Mouse (Mus musculus) forebrain, embryonic 11.5 days (tissue): Measurements from ENCODE around the gene Tnfrsf22. TPM values are rescaled to one million over a fixed set of nuclear protein-coding genes. Genes with fewer than 3 reads are reported as not detected.

Experiments used
- ATAC-seq: fragments of 200-750 bp; cut with Nextera tagmentation; replicated peaks from 2 replicates; pipeline ENCODE4 v1.8.0; 2017; ENCODE audit warnings: moderate TSS enrichment; ENCODE audit not compliant: low FRiP score
- DNase-seq: peaks from one replicate; pipeline ENCODE4 v3.0.0-alpha.2; 2017; ENCODE audit warnings: low spot score
- H3K27ac ChIP-seq: fragments of 300-500 bp; sonication (generic); 2 replicates; pipeline ENCODE4 v1.5.1; 2014; ENCODE audit warnings: low read depth, low read length
- H3K27me3 ChIP-seq: fragments of 300-500 bp; sonication (generic); 2 replicates; pipeline ENCODE4 v1.6.1; 2014; ENCODE audit warnings: mild to moderate bottlenecking, low read length, mixed read lengths; ENCODE audit not compliant: control insufficient read depth, insufficient read depth
- H3K36me3 ChIP-seq: fragments of 300-500 bp; sonication (generic); 2 replicates; pipeline ENCODE4 v1.6.1; 2014; ENCODE audit warnings: mild to moderate bottlenecking, low read length, moderate library complexity, mixed read lengths; ENCODE audit not compliant: control insufficient read depth, insufficient read depth
- H3K4me1 ChIP-seq: fragments of 300-500 bp; sonication (generic); replicated peaks from 2 replicates; pipeline ENCODE4 v1.6.1; 2014; ENCODE audit warnings: low read length, mixed read lengths; ENCODE audit not compliant: control insufficient read depth, insufficient read depth
- H3K4me2 ChIP-seq: fragments of 300-500 bp; sonication (generic); 2 replicates; pipeline ENCODE4 v1.6.1; 2014; ENCODE audit warnings: low read depth, mild to moderate bottlenecking, low read length, moderate library complexity, mixed read lengths; ENCODE audit not compliant: severe bottlenecking
- H3K4me3 ChIP-seq: fragments of 300-500 bp; sonication (generic); 2 replicates; pipeline ENCODE4 v1.5.1; 2014; ENCODE audit warnings: low read depth, low read length
- H3K9ac ChIP-seq: fragments of 300-500 bp; sonication (generic); 2 replicates; pipeline ENCODE4 v1.6.1; 2014; ENCODE audit warnings: low read length
- H3K9me3 ChIP-seq: fragments of 300-500 bp; sonication (generic); 2 replicates; pipeline ENCODE4 v1.6.1; 2016; ENCODE audit warnings: low read length, mixed read lengths; ENCODE audit not compliant: control insufficient read depth
- WGBS: fragments of 180-500 bp; shearing (Covaris S2); extraction: QIAGEN DNeasy Blood & Tissue Kit; methylation state at CpG from one replicate; pipeline ENCODE4 v1.1.7; 2014; 5-methylcytosine and 5-hydroxymethylcytosine counted together
- polyA plus RNA-seq: library from polyadenylated mRNA; unstranded; fragments of >200 nt; fragmentation: Nextera tagmentation; extraction: Ambion mirVana; gene quantifications from 2 replicates; pipeline ENCODE4 v1.2.1, GENCODE M21; 2014

Gene Tnfrsf22
- 8.1 and 9.8 TPM in 2 replicates for polyA plus RNA-seq

- Histone ChIP-seq H3K9ac (peak within 1 kb of the TSS; percentile 74), H3K4me3 (peak within 1 kb of the TSS; percentile 66), H3K36me3 (no peaks in the 10 kb centered on the region), H3K27me3 (no peaks in the 10 kb centered on the region), H3K4me2 (peak within 1 kb of the TSS; percentile 86), H3K4me1 (no peaks in the 10 kb centered on the region), H3K9me3 (no peaks in the 10 kb centered on the region), H3K27ac (no peak within 1 kb of the TSS)
- ATAC-seq (peak; percentile 98), DNase-seq (peak; percentile 89)
- 3% methylated on average over 39 of the region's 39 CpGs for WGBS
These were observed at the start of gene Tnfrsf22 for GRCm38 (mm10) chr7:143649034-143649768. Gene Tnfrsf22 (minus strand): TSS chr7:143649661.

GRCm38 (mm10) chr7:143696140-143696539 lies 46.7 kb upstream of the Tnfrsf22 start:
- ATAC-seq (no peak), DNase-seq (no peak)
- Histone ChIP-seq H3K4me3 (no peak overlapping the region), H3K36me3 (no peaks in the 10 kb centered on the region), H3K27me3 (no peaks in the 10 kb centered on the region), H3K9me3 (no peaks in the 10 kb centered on the region), H3K4me1 (no peaks in the 10 kb centered on the region), H3K9ac (no peak overlapping the region), H3K4me2 (no peak overlapping the region), H3K27ac (no peak overlapping the region)
- WGBS = 64% methylated on average over 2 of the region's 2 CpGs

- WGBS = 90% methylated on average over 7 of the region's 7 CpGs
- H3K9me3 ChIP-seq = no peaks in the 10 kb centered on the region
- ATAC-seq (no peak), DNase-seq (no peak)
- H3K36me3 ChIP-seq = no peaks in the 10 kb centered on the region
- H3K4me2 ChIP-seq = no peak overlapping the region
- H3K4me3 ChIP-seq = no peak overlapping the region
- H3K27ac ChIP-seq = no peak overlapping the region
- no peaks in the 10 kb centered on the region for H3K27me3 ChIP-seq
- no peak overlapping the region for H3K9ac ChIP-seq
- no peaks in the 10 kb centered on the region for H3K4me1 ChIP-seq
These were observed 45.1 kb upstream of the Tnfrsf22 start for GRCm38 (mm10) chr7:143694550-143694949.

GRCm38 (mm10) chr7:143692746-143693510 lies 43.5 kb upstream of the Tnfrsf22 start:
- H3K27me3 ChIP-seq = no peaks in the 10 kb centered on the region
- 91% methylated on average over 12 of the region's 12 CpGs for WGBS
- no peak overlapping the region for H3K4me2 ChIP-seq
- H3K36me3 ChIP-seq = no peaks in the 10 kb centered on the region
- H3K4me3 ChIP-seq = no peak overlapping the region
- ATAC-seq = no peak
- no peak overlapping the region for H3K27ac ChIP-seq
- H3K4me1 ChIP-seq = no peaks in the 10 kb centered on the region
- H3K9me3 ChIP-seq = no peaks in the 10 kb centered on the region
- DNase-seq = no peak
- H3K9ac ChIP-seq = no peak overlapping the region

GRCm38 (mm10) chr7:143691909-143692308 lies 42.4 kb upstream of the Tnfrsf22 start:
- no peaks in the 10 kb centered on the region for H3K4me1 ChIP-seq
- no peak for DNase-seq
- no peaks in the 10 kb centered on the region for H3K9me3 ChIP-seq
- no peak overlapping the region for H3K4me3 ChIP-seq
- H3K36me3 ChIP-seq = no peaks in the 10 kb centered on the region
- H3K27me3 ChIP-seq = no peaks in the 10 kb centered on the region
- WGBS = 97% methylated on average over 4 of the region's 4 CpGs
- no peak for ATAC-seq
- H3K4me2 ChIP-seq = no peak overlapping the region
- H3K27ac ChIP-seq = no peak overlapping the region
- H3K9ac ChIP-seq = no peak overlapping the region

GRCm38 (mm10) chr7:143691181-143691580 lies 41.7 kb upstream of the Tnfrsf22 start:
- Histone ChIP-seq H3K9me3 (no peaks in the 10 kb centered on the region), H3K9ac (no peak overlapping the region), H3K4me1 (no peaks in the 10 kb centered on the region), H3K4me2 (no peak overlapping the region), H3K27me3 (no peaks in the 10 kb centered on the region), H3K36me3 (no peaks in the 10 kb centered on the region), H3K27ac (no peak overlapping the region), H3K4me3 (no peak overlapping the region)
- no peak for DNase-seq
- ATAC-seq = no peak
- 90% methylated on average over 5 of the region's 5 CpGs for WGBS

GRCm38 (mm10) chr7:143689946-143690345 lies 40.5 kb upstream of the Tnfrsf22 start:
- 0 out of 2 replicates have a peak, but pooled peaks cover 2% of the 10 kb centered on the region for H3K4me1 ChIP-seq
- no peak overlapping the region for H3K4me3 ChIP-seq
- ATAC-seq (no peak), DNase-seq (no peak)
- H3K36me3 ChIP-seq = no peaks in the 10 kb centered on the region
- H3K27ac ChIP-seq = no peak overlapping the region
- no peaks in the 10 kb centered on the region for H3K27me3 ChIP-seq
- no peak overlapping the region for H3K4me2 ChIP-seq
- H3K9ac ChIP-seq = no peak overlapping the region
- 87% methylated on average over 4 of the region's 4 CpGs for WGBS
- no peaks in the 10 kb centered on the region for H3K9me3 ChIP-seq

GRCm38 (mm10) chr7:143689481-143689880 lies 40.0 kb upstream of the Tnfrsf22 start:
- H3K27ac ChIP-seq = no peak overlapping the region
- WGBS = 80% methylated on average over 7 of the region's 7 CpGs
- H3K27me3 ChIP-seq = no peaks in the 10 kb centered on the region
- H3K9ac ChIP-seq = no peak overlapping the region
- no peaks in the 10 kb centered on the region for H3K36me3 ChIP-seq
- H3K4me2 ChIP-seq = no peak overlapping the region
- DNase-seq = no peak
- H3K4me3 ChIP-seq = no peak overlapping the region
- no peak for ATAC-seq
- 0 out of 2 replicates have a peak, but pooled peaks cover 2% of the 10 kb centered on the region for H3K4me1 ChIP-seq
- no peaks in the 10 kb centered on the region for H3K9me3 ChIP-seq
